Mouse (Mus musculus) small intestine, adult 2 months (tissue): Measurements from ENCODE around the gene Nubp2.

Experiments
- CTCF ChIP-seq: fragments of 200-500 bp; IDR thresholded peaks from 2 replicates; pipeline ENCODE4 v1.5.1; 2012; ENCODE audit warnings: low read depth, mild to moderate bottlenecking, control low read depth, inconsistent platforms, low read length, moderate library complexity, mixed read lengths; ENCODE audit not compliant: insufficient replicate concordance, insufficient read length; ENCODE audit errors: extremely low read depth
- POLR2A ChIP-seq: fragments of 200-500 bp; IDR thresholded peaks from 2 replicates; pipeline ENCODE4 v1.6.1; 2012; ENCODE audit warnings: low read depth, mild to moderate bottlenecking, control low read depth, inconsistent platforms, low read length, moderate library complexity

- TF ChIP-seq CTCF (no peak), POLR2A (no peak)
These were observed 604 bp downstream of the Nubp2 start for GRCm38 (mm10) chr17:24885356-24886133.
